Mouse (Mus musculus) mouse trophoblast stem cell (cell line): ENCODE measurements around the gene Gm20388.

Experiments used
- in situ Hi-C, 2 experiments: fragments of 300-500 bp; cut with MseI, MboI; formaldehyde crosslinking; loops; 2 replicates in 1 of 2; 3 replicates in 1 of 2; pipeline ENCODE4 v1.15.1; 2025

Gene Gm20388

DNA sequence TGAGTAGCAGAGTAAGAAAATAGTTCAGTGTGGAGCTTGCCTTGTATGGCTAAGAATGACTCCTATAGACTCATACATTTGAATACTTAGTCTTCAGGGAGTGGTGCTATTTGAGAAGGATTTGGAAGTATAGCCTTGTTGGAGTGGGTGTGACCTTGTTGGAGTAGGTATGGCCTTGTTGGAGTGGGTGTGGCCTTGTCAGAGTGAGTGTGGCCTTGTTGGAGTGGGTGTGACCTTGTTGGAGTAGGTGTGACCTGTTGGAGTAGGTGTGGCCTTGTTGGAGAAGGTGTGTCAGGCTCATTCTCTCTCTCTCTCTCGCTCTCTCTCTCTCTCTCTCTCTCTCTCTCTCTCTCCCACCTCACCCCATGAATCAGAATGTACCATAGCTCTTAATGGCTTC, 1338.8 kb downstream of the Gm20388 start:
- in situ Hi-C loops, result no loop called here

DNA sequence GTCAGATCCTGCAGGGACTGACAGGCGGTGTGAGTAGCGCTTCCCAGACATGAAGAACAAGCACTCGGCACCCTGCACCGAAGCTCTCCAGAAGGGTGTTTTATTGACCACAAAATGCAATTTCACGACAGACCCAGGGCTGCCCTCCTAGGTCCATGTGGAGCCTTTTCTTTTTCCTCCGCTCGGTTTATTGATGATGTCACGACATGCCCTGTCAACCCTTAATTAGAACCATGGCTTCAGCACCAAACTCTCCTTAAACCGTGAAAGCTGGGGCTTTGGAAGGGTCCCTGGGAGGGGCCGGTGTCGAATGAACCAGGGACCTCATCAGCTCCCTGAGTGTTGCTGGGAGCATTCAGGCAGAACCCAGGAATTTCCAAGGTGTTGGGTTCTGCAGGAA, 1340.4 kb downstream of the Gm20388 start:
- in situ Hi-C loops, result no loop called here

DNA sequence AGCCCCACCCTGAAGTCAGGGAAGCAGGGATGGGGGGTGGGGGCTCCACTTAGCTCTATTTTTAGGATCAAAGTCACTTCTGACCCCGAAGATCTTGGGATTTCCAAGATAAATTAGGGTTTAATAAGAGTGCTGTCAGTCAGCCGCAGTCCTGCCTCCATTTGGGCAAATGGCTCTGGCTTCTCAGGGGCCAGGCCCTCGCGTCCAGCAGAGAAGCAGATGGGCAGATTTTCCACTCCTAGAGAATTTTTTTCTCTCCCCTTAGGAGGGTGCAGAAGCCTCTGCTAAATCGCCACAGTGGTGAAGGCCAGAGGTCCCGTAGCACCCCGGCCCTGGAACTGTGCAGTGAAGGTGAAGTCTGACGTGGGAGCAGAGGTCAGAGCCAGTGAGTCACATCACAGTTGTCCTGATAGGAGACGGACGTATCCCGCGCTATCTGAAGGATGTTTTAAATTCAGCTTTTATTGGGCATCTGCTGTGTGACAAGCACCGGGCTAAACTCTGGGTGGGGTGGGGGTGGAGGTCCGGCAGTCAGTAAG, 1345.2 kb downstream of the Gm20388 start:
- in situ Hi-C loops, result no loop called here

DNA sequence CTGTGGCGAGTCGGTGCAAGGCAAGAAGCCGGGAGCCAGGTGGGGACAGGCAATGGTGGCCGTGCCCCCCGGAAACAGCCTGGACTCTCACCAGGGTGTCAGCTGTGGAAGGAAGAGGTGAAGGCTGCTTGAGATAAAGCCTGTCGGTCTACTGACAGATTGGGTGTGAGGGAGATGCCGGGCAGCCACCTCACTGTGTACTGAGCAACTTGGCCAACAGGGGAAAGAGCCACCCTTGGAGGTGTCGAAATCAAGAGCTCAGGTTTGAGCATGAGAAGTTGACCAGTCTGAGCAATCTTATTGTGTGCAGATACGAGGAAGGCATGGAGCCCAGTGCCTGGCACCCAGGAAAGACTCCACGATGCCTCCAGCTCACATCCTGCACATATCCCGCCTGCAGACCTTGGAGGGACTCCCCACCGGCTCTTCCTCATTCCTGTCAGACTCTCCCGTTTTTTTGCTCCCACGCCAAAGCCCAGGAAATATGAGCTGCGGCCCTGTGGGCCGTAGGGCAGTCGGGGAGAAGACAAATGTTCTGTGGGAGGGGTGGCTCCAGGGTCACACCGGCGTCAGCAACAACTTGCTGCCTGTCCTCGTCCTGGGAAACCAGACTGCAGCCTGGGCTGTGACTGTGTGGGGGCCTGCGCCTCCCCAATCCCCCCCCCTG, 1347.6 kb downstream of the Gm20388 start:
- in situ Hi-C loops, result no loop called here

DNA sequence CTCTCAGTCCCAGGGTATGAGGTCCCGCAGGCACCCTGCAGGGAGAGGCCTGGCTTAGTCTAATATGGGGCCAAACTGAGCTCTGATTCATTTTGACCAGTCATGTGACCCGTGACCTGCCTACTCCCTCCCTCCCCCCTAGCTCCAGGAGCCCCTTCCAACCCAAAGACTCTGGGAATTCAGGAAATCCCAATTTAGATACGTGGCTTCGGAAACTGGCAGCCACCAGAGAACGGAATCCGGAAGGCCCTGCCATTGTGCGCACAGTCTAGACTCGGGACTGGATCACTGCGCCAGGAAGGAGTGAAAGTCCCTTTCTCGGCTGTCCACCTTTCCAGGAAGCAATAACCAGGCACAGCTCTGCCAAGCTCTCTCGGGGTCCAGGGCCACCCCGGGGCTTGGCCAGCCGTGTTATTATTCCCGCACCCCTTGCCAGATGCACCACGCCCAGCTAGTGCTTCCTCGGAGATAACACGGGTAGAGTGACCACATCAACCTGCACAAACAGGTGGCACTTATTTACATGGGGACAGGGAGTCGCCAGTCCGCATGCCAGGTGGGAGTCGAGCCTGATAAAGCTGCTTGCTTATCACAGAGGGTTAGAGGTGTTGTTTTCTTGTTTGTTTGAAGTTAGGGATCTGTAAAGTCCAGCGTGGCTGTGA, 1352.2 kb downstream of the Gm20388 start:
- in situ Hi-C loops, result no loop called here

DNA sequence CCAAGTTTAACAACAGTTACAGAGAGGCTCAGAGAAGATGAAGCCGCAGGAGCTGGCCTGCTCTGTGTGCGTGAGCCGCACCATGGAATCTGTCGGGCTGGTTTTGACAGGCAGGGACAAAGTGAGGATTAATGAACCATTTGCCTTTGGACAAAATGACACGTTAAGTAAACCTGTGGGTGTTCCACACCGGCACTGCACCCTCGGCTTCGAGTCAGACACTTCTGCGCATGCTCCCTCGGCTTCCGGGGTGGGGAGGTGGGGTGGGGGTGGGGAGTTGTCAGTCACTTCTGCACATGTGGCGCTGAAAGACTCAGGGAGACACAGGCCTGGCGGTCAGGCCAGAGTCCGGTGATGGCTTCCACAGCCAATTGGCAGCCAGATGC, 1352.7 kb downstream of the Gm20388 start:
- in situ Hi-C loops, result no loop called here

DNA sequence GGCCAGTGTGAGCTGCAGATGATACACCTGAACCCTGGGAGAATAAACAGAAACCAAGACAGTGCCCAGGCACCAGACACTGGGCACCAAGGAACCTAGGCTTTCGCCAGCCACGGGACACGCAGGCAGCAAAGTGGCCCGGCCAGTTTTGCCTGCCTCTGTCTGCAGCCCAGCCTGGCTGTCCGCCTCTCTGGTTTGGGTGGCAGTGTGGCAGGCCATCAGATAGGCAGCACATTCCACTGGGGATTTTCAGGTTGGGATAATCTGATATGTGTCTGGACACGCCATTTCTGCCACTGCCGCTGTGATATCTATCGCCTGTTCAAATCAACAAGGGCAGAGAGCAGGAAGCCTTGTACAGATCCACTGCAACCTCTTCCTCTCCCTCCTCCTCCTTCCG, 1353.6 kb downstream of the Gm20388 start:
- in situ Hi-C loops, result no loop called here

DNA sequence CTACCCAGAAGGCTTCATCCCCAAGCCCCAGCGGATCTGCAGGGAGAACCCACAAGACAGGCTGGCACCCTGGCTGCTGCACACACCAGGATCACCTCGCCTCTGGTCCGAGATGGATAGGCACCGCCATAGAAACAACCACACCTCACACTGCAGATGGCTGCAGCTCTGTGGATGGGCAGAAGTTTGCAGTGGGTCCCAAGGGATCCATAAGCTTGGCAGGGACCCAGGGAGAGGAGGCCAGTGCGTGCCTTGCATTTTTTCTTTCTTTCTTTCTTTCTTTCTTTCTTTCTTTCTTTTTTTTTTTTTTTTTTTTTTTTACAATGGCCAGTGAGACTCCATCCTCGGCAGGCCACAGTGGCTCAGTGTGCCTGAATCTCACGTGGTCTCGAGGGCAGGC, 1360.9 kb downstream of the Gm20388 start:
- in situ Hi-C loops, result no loop called here

DNA sequence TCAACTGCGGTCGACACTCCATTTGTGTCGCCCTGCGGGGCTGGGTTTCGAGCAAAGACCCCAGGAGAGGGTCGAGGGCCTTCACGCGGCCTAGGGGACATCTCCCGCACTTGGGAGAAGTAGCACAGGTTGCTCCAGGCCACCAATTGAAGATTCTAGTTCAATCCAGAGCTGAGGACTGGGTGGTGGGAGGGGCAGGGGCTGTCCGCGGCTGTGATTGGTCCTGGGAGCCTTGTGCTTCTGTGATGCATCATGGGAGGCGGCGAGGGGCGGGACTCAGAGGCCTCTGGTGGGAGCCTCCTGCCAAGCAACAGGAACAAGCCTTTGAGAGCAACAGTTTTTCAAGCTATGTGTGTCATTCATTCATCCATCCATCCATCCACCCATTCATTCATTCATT, 1362.6 kb downstream of the Gm20388 start:
- in situ Hi-C loops, result no loop called here

DNA sequence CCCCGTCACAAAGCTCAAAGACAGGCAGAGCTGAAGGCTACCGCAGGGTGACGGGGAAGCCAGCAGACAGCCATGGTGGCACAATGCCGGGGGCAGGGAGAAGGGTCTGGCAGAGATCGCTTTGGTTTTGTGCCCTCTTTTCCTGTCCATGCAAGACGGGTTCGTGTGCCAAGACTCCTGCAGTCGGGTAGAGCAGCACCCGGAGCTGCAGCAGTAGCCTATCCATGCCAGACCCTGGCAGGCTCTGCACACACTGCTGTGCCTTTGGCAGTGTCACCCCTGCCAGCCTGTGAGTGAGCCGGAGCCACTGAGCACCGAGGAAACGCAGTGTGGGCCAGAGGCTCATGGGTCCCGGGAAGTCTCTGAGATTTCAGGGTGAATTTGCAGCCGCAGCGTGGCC, 1363.0 kb downstream of the Gm20388 start:
- in situ Hi-C loops, result no loop called here

DNA sequence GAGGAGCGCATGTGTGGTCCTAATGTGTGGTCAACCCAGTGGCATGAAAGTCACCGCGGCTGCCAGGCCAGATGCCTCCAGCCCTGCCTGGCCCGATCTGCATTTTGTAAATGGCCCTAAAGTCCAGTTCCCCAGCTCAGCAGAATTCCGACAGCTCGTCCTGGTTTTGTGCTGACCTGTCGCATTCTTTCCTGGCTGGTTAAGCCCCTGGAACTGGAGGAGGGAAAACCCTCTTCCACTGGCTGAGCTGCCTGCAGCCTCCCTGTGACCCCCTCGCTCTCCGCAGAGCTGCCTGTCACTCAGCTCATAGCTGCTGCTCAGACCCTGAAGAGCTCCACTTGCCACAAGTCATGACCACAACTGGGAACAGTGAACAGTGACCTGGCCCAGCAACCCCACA, 1369.8 kb downstream of the Gm20388 start:
- in situ Hi-C loops, result no loop called here

DNA sequence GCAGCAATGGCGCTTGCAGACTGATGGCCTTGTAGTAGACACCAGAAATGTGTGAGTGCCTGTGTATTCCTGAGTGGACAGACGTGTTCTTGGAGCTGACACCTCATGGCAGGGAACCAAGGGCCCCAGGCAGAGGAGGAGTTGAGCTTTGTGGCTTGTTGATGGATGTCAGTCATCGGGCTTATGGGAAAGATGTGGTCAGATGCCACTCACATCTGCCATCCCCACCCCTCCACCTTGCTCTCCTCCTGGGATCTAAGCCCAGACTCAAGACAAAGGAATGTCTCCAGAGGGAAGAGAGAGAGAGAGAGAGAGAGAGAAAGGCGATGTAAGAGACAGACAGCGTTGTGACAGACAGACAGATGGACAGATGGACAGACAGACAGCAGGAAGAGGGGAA, 1378.7 kb downstream of the Gm20388 start:
- in situ Hi-C loops, result no loop called here

DNA sequence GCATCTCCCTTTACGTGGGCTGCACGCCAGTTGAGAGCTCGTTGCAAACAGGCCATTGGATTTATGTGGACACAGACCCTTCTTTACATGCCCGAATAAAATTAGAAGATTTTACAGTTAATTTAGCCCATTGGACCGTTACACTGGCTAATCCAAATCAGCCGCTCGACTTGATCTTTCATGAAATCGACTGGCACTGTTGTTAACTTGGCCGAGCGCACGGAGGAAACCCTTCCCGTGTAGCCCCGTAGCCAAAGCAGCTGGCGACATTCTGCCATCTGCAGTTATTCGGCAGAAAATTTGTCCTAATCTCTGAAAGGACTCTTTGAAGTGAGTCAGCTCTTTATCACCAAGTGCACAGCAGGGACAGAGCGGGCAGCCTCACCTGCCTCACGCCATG, 1379.9 kb downstream of the Gm20388 start:
- in situ Hi-C loops, result no loop called here

DNA sequence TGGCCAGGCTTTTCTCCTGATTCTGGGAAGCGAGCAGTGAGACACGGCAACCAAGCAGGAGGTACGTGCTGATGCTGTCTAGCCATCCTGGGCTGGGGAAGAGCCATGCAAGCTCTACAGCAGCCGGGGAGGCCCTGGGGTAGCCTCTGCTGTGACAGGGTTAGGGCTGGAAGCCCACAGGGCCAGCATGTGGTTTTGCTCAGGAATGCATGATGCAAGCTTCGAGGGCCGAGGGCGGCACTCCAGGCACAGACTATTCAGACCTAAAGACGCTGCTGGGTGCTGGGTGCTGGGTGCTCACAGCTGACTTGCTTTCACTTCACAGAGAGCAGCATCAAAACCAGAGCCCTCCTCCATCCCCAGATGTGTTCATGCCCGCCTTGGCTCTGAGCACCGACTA, 1382.8 kb downstream of the Gm20388 start:
- in situ Hi-C loops, result no loop called here

DNA sequence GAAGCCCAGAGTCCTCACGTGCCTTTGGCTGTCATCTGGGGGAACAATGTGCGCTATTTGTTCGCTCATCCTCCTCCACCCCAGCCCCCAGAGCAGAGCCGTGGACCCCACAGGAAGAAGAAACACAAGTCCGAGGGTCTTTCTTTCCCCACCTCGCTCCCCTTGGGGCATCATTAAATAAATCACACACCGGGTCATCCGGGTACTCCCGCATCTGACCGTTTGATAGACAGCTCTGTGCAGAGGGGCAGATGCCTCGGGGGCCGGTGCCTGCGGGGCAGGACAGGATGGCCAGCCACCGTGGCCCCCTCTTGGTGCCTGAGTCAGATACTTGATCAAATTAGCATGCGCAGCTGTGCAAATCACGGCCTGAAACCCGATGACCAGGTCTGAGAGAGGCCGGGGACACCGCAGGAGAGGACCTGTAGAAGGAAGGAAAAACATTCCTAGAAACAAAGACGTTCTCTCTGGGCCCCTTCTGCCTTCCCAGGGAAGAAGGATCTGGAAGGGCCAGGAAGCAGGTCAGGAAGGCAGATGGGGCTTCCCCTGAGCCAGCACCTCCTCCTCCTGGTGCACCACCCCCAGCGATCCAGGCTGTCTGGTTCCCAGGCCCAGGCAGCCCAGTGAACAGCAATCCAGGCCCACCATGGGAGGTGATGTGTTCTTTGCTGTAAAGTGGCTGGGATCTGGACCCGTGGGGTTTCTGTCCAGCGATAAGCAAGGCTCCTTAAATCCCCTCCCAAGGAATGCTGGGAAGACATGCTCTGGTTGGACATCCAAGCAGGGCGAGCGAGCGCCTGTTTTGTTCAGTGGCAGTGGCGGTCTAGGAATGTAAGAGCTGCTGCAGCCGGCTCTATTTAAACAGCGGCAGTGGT, 1383.8 kb downstream of the Gm20388 start:
- in situ Hi-C loops, result no loop called here

DNA sequence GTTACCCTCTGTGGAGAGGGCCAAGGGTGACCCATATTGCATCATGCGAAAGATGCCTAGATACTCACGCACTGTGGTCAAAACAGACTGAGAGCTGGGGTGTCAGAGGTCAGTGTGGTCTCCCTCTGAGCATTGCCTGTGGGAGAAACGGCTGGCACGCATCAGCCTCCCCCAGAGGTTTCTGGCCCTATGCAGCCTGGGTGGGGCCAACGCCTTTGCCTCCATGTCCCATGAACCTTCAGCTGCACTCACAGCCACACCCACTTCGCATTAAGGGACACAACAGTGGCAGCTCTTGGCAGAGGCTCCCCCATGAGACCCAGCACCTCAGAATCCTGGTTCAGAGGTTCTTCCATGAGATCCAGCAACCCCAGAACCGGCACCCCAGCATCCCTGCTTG, 1385.4 kb downstream of the Gm20388 start:
- in situ Hi-C loops, result no loop called here

DNA sequence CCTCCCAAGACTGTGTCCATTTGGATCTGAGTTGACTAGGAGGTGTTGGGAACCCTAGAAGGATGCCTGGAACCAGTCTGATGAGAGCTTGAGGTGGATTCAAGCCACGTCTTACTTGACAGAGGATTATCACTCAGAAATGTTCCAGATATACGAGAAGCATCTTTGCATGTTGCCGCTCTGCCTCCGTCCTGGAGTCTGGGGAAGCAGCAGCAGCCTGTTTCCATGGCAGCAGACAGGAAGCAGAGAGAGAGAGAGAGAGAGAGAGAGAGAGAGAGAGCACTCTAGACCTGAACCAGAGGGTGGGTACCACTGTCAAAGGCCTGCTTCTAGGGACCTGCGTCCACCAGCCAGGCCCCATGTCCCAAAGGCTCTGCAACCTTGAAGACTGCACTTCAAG, 1386.0 kb downstream of the Gm20388 start:
- in situ Hi-C loops, result no loop called here

DNA sequence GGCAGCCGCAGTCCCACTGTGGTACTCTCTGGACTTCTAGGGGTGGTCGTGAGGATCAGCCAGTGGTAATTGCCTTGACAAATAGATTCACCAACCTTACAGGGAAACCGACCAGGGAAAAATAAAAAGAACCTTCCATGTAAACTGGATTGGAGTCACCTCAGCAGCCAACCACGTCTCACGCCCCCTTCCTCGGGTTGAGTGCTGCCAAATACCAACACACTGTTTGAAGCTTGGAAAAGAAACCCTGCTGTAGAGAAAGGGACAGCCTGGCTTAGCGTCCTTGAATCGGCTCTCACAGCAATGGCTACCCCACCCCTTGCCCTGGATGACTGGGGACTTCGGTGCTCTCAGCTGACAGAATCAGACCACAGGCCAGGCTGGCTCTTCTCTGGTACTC, 1386.7 kb downstream of the Gm20388 start:
- in situ Hi-C loops, result no loop called here

DNA sequence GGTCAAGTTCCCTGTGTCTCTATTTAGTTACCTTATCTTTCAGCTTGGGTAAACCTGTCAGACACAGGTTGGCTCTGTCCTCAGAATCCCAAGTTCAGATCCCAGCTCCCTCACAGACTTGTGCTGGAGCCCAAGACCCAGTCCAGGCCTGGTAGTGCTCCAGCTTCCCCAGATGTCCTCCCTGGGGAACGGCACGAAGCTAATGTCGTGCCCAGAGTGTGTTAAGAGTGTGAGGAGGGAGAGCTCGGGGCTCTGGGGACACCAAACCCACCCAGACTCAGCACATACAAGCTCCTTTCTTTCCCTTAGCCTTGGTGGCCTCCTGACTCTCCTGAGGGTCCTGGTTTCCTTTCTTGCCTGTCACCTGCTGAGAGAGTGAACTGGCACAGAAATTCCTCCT, 1389.4 kb downstream of the Gm20388 start:
- in situ Hi-C loops, result no loop called here

DNA sequence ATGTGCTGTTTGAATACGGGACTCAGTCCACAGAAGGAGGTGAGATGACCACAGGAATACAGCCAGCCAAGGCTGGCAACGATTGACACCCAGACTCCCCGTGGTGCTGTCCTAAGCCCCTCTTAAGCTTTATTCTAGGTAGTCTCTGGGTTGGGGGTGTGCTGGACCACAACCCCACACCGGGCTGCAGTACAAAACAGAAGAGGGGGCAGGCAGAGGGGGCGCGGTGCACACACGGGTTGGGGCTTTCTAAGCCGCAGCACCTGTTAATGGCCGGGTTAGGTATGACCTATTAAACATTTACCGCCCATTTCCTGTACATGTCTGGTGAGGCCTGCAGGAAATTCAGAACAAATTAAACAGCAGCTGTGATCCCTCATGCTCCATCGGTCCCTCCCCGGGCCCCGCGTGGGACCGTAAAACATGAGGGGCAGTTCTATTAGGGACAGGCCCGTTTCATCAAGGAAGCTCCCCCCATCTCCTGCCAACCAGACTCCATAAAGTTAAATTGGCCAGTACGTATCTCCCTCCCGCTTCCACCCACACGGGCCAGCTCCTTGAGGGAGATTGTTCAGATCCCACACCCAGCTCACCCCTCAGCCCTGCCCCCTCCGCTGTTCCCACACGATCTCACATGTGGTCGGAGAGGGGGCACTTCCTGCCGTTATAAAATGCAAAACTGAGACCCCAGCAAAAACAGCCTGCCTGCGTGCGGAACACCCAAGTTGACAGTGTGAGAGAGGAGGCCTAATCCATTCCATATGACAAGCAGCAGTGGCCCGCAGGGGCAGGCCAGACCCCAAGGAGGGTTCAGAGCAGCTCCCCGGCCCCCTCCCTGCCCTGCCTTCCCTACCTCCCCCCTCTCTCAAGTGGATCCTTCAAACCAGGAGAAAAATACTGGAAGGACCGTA, 1390.1 kb downstream of the Gm20388 start:
- in situ Hi-C loops, result no loop called here

DNA sequence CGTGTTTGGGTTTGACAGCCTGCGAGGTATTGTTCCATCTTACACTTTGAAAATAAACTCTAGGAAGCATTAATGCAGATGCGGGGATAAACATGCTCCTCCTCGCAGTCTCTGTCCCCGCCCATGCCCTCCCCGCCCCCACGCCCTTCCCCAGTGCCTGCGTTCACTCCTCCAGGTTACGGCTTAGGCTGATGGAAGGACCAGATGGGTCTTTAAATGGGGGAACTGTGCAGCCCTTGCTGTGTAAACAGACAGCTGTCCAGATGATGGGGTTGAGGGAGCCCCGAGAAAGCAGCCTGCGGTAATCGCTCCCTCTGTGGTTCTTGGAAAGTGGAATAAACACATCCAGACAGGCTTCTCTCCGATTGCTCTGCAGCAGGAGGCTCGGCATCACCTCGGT, 1390.8 kb downstream of the Gm20388 start:
- in situ Hi-C loops, result no loop called here
